Mouse (Mus musculus): ENCODE measurements around the gene Azgp1.

GRCm38 (mm10) chr5:137974724-137975123, 6.6 kb upstream of the Azgp1 start:
- TF ChIP-seq CTCF (IDR thresholded peaks at IDR 0.05; ENCODE audit: low read depth) (no peak), EP300 (IDR thresholded peaks at IDR 0.05; ENCODE audit: low read depth) (no peak)
